Mouse (Mus musculus): ENCODE data around the gene Myzap.
"Not testable (repeated sequence)": the region's sequence is repeated elsewhere in the genome, so short reads cannot be mapped to it uniquely, and the experiment has no call there.

Myzap gene

GRCm38 (mm10) chr9:71591938-71592548 is at the start of gene Myzap:
Gene Myzap (minus strand): TSS chr9:71592360.
- peak; percentile 50 for DNase-seq (ENCODE audit: low read depth, low spot score)

- no peak for DNase-seq (ENCODE audit: low read depth, low spot score)
These were observed 48.3 kb upstream of the Myzap start for GRCm38 (mm10) chr9:71640361-71640927.

- no peak for DNase-seq (ENCODE audit: low read depth, low spot score)
These were observed 46.0 kb upstream of the Myzap start for GRCm38 (mm10) chr9:71638198-71638597.

- peak; percentile 64 for DNase-seq (ENCODE audit: low read depth, low spot score)
These were observed 44.7 kb upstream of the Myzap start for GRCm38 (mm10) chr9:71636854-71637253.

GRCm38 (mm10) chr9:71635627-71636026 is 43.5 kb upstream of the Myzap start:
- no peak for DNase-seq (ENCODE audit: low read depth, low spot score)

GRCm38 (mm10) chr9:71634916-71635315 is 42.8 kb upstream of the Myzap start:
- no peak for DNase-seq (ENCODE audit: low read depth, low spot score)

- DNase-seq (ENCODE audit: low read depth, low spot score) = no peak
These were observed 36.8 kb upstream of the Myzap start for GRCm38 (mm10) chr9:71628921-71629320.

GRCm38 (mm10) chr9:71628286-71628685 is 36.1 kb upstream of the Myzap start:
- peak; percentile 47 for DNase-seq (ENCODE audit: low read depth, low spot score)

GRCm38 (mm10) chr9:71625961-71626360 is 33.8 kb upstream of the Myzap start:
- no peak for DNase-seq (ENCODE audit: low read depth, low spot score)

GRCm38 (mm10) chr9:71624793-71625495 is 32.8 kb upstream of the Myzap start:
- DNase-seq (ENCODE audit: low read depth, low spot score) = peak; percentile 60

- peak; percentile 73 for DNase-seq (ENCODE audit: low read depth, low spot score)
These were observed 31.9 kb upstream of the Myzap start for GRCm38 (mm10) chr9:71623871-71624569.

- DNase-seq (ENCODE audit: low read depth, low spot score) = peak; percentile 24
These were observed 30.4 kb upstream of the Myzap start for GRCm38 (mm10) chr9:71622593-71622992.

GRCm38 (mm10) chr9:71621968-71622367 is 29.8 kb upstream of the Myzap start:
- no peak for DNase-seq (ENCODE audit: low read depth, low spot score)

- DNase-seq (ENCODE audit: low read depth, low spot score) = not testable (repeated sequence)
These were observed 28.0 kb upstream of the Myzap start for GRCm38 (mm10) chr9:71620116-71620515.

- DNase-seq (ENCODE audit: low read depth, low spot score) = peak; percentile 28
These were observed 25.2 kb upstream of the Myzap start for GRCm38 (mm10) chr9:71617363-71617762.

- DNase-seq (ENCODE audit: low read depth, low spot score) = peak; percentile 79
These were observed 24.0 kb upstream of the Myzap start for GRCm38 (mm10) chr9:71616185-71616584.

GRCm38 (mm10) chr9:71614643-71615042 is 22.5 kb upstream of the Myzap start:
- DNase-seq (ENCODE audit: low read depth, low spot score) = no peak

- no peak for DNase-seq (ENCODE audit: low read depth, low spot score)
These were observed 20.8 kb upstream of the Myzap start for GRCm38 (mm10) chr9:71612981-71613380.

GRCm38 (mm10) chr9:71611876-71612275 is 19.7 kb upstream of the Myzap start:
- no peak for DNase-seq (ENCODE audit: low read depth, low spot score)

- no peak for DNase-seq (ENCODE audit: low read depth, low spot score)
These were observed 16.9 kb upstream of the Myzap start for GRCm38 (mm10) chr9:71609010-71609409.

GRCm38 (mm10) chr9:71606296-71607057 is 14.3 kb upstream of the Myzap start:
- no peak for DNase-seq (ENCODE audit: low read depth, low spot score)

Data from brain, adult 2 months (tissue).